Mouse (Mus musculus) C2C12 (cell line): ENCODE results near the gene Ankrd13c. TPM values are rescaled to one million over a fixed set of nuclear protein-coding genes. Genes with fewer than 3 reads are reported as not detected.
"Not testable (repeated sequence)": the region's sequence is repeated elsewhere in the genome, so short reads cannot be mapped to it uniquely, and the experiment has no call there.

Experiments
- H3K27me3 ChIP-seq: one replicate; pipeline ENCODE4 v1.6.1; 2011; ENCODE audit not compliant: control insufficient read depth, insufficient read depth, insufficient read length
- H3K36me3 ChIP-seq: one replicate; pipeline ENCODE4 v1.6.1; 2011; ENCODE audit not compliant: control insufficient read depth, insufficient read depth
- H3K4me3 ChIP-seq: one replicate; pipeline ENCODE4 v1.5.1; 2011; ENCODE audit warnings: mild to moderate bottlenecking, control low read depth; ENCODE audit not compliant: poor library complexity, insufficient read depth, severe bottlenecking
- H3K79me2 ChIP-seq: one replicate; pipeline ENCODE4 v1.6.1; 2011; ENCODE audit not compliant: control insufficient read depth, insufficient read depth
- H3K79me3 ChIP-seq: one replicate; pipeline ENCODE4 v1.6.1; 2011; ENCODE audit warnings: low read depth, control low read depth
- H3ac ChIP-seq: one replicate; pipeline ENCODE3; 2011; ENCODE audit warnings: low read depth; ENCODE audit not compliant: control insufficient read depth, insufficient read length
- CEBPB ChIP-seq: IDR thresholded peaks from one replicate; pipeline ENCODE4 v1.6.1; 2011; ENCODE audit warnings: low read depth, mild to moderate bottlenecking, control low read depth, moderate library complexity
- CTCF ChIP-seq: IDR thresholded peaks from one replicate; pipeline ENCODE4 v1.5.1; 2011; ENCODE audit not compliant: control insufficient read depth, insufficient read depth, insufficient read length
- FOSL1 ChIP-seq: IDR thresholded peaks from one replicate; pipeline ENCODE4 v1.8.0; 2011; ENCODE audit warnings: mild to moderate bottlenecking, low read length; ENCODE audit not compliant: poor library complexity, insufficient read depth, severe bottlenecking
- MAX ChIP-seq: IDR thresholded peaks from one replicate; pipeline ENCODE4 v1.6.1; 2011; ENCODE audit warnings: mild to moderate bottlenecking, control low read depth
- MYOD1 ChIP-seq: IDR thresholded peaks from one replicate; pipeline ENCODE4 v1.6.1; 2011; ENCODE audit warnings: low read depth; ENCODE audit not compliant: control insufficient read depth, insufficient read length
- MYOG ChIP-seq: IDR thresholded peaks from one replicate; pipeline ENCODE4 v1.6.1; 2011; ENCODE audit not compliant: control insufficient read depth, insufficient read length; ENCODE audit errors: extremely low read depth
- USF1 ChIP-seq: IDR thresholded peaks from one replicate; pipeline ENCODE4 v1.6.1; 2011; ENCODE audit warnings: low read depth, mild to moderate bottlenecking, control low read depth, moderate library complexity
- polyA plus RNA-seq: library from polyadenylated mRNA; unstranded; fragments of >200 nt; fragmentation: generic; extraction: Trizol; gene quantifications from one replicate; pipeline ENCODE4 v1.2.1, GENCODE M21; 2012; ENCODE audit warnings: missing spikeins

Ankrd13c gene
- polyA plus RNA-seq, 1 experiment = 17.3 TPM

- H3K4me3 ChIP-seq = no peak overlapping the region
- TF ChIP-seq FOSL1 = no peak
- H3ac ChIP-seq = no peak overlapping the region
- H3K36me3 ChIP-seq = no peaks in the 10 kb centered on the region
- H3K27me3 ChIP-seq = no peaks in the 10 kb centered on the region
- no peaks in the 10 kb centered on the region for H3K79me3 ChIP-seq
- no peaks in the 10 kb centered on the region for H3K79me2 ChIP-seq
These were observed 21.1 kb upstream of the Ankrd13c start for GRCm38 (mm10) chr3:157925706-157926510.

- Histone ChIP-seq H3K79me2 (no peaks in the 10 kb centered on the region), H3ac (no peak overlapping the region), H3K79me3 (no peaks in the 10 kb centered on the region)
These were observed 20.3 kb upstream of the Ankrd13c start for GRCm38 (mm10) chr3:157926761-157927160.

GRCm38 (mm10) chr3:157928731-157929130 lies 18.3 kb upstream of the Ankrd13c start:
- no peaks in the 10 kb centered on the region for H3K27me3 ChIP-seq
- no peaks in the 10 kb centered on the region for H3K79me2 ChIP-seq
- H3K4me3 ChIP-seq = no peak overlapping the region
- no peaks in the 10 kb centered on the region for H3K36me3 ChIP-seq
- no peaks in the 10 kb centered on the region for H3K79me3 ChIP-seq
- no peak for TF ChIP-seq CEBPB
- TF ChIP-seq MYOD1 = no peak
- TF ChIP-seq USF1 = no peak
- no peak for TF ChIP-seq CTCF
- no peak for TF ChIP-seq MYOG
- TF ChIP-seq FOSL1 = no peak
- H3ac ChIP-seq = no peak overlapping the region

More at GRCm38 (mm10) chr3:157926761-157927160, 20.3 kb upstream of the Ankrd13c start:
- H3K4me3 ChIP-seq = no peak overlapping the region
- no peaks in the 10 kb centered on the region for H3K36me3 ChIP-seq
- TF ChIP-seq MAX (no peak), CTCF (no peak), FOSL1 (no peak), CEBPB (no peak), MYOD1 (no peak), MYOG (no peak), USF1 (no peak)
- H3K27me3 ChIP-seq = no peaks in the 10 kb centered on the region

GRCm38 (mm10) chr3:157929417-157929816 lies 17.6 kb upstream of the Ankrd13c start:
- Histone ChIP-seq H3ac (no peak overlapping the region), H3K79me2 (no peaks in the 10 kb centered on the region), H3K79me3 (no peaks in the 10 kb centered on the region), H3K4me3 (no peak overlapping the region), H3K36me3 (no peaks in the 10 kb centered on the region), H3K27me3 (no peaks in the 10 kb centered on the region)
- TF ChIP-seq CTCF (no peak), USF1 (no peak), MYOG (no peak)

GRCm38 (mm10) chr3:157931592-157931991 lies 15.4 kb upstream of the Ankrd13c start:
- TF ChIP-seq CEBPB = no peak
- no peak for TF ChIP-seq CTCF
- no peak for TF ChIP-seq MYOD1
- TF ChIP-seq MAX = no peak
- TF ChIP-seq FOSL1 = no peak
- TF ChIP-seq USF1 = no peak
- Histone ChIP-seq H3K27me3 (no peaks in the 10 kb centered on the region), H3ac (no peak overlapping the region), H3K4me3 (no peak overlapping the region), H3K79me3 (no peaks in the 10 kb centered on the region), H3K36me3 (no peaks in the 10 kb centered on the region), H3K79me2 (no peaks in the 10 kb centered on the region)

- no peaks in the 10 kb centered on the region for H3K27me3 ChIP-seq
- H3K36me3 ChIP-seq = no peaks in the 10 kb centered on the region
- H3K79me2 ChIP-seq = no peaks in the 10 kb centered on the region
- no peak overlapping the region for H3K4me3 ChIP-seq
- TF ChIP-seq CTCF (no peak), CEBPB (no peak), MYOD1 (no peak), USF1 (no peak), MAX (no peak), MYOG (no peak), FOSL1 (no peak)
- no peak overlapping the region for H3ac ChIP-seq
- H3K79me3 ChIP-seq = no peaks in the 10 kb centered on the region
These were observed 15.0 kb upstream of the Ankrd13c start for GRCm38 (mm10) chr3:157932074-157932473.

GRCm38 (mm10) chr3:157933223-157933622 lies 13.8 kb upstream of the Ankrd13c start:
- H3K36me3 ChIP-seq, H3K79me2 ChIP-seq, H3K4me3 ChIP-seq, H3K79me3 ChIP-seq, H3ac ChIP-seq, H3K27me3 ChIP-seq: not testable (repeated sequence)
